Mouse (Mus musculus) bone marrow macrophage, adult 2 months (primary cell): ENCODE data around the gene Elovl1.

Experiments used
- CTCF ChIP-seq: IDR thresholded peaks from 2 replicates; pipeline ENCODE4 v1.5.1; 2012; ENCODE audit warnings: low read depth, mild to moderate bottlenecking, low read length, moderate library complexity
- POLR2A ChIP-seq: IDR thresholded peaks from 2 replicates; pipeline ENCODE4 v1.6.1; 2012; ENCODE audit warnings: mild to moderate bottlenecking, low read depth, low read length, borderline replicate concordance

DNA sequence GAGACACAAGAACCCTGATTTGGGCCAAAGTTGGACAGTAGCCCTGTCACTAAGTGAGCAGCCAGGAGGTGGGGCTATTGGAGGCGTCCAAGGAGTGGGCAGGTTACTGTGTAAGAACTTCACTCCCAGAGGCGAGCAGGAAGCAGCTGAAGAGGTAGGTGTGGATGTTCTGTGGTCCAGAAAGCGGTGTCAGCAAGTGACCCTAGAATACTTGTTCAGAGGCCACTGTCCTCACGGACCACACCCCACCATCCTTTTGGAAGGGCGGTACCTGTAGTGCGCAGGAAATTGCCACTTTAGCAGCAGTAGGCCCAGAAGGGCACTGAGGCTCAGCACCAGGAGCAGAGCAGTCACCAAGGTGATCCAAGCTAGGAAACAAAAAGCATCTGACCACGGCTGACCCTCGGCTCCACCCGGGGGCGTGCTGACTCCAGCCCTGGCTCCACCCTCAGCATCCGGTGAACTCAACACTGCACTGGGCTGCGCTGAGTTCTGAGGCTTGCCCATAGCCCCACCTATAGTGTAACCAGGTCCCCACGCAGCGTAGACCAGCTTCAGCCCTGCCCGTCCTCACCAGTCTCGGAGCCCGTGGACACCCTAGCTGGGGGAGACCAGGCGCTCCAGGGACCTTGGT is 18.0 kb downstream of the Elovl1 start:
- TF ChIP-seq POLR2A (no peak), CTCF (no peak)
